Mouse (Mus musculus) brain, embryonic 14.5 days (tissue): ENCODE results near the gene Nbea. TPM values are rescaled to one million over a fixed set of nuclear protein-coding genes. Genes with fewer than 3 reads are reported as not detected.

Experiments used
- DNase-seq: peaks from one replicate; pipeline ENCODE4 v3.0.0-alpha.2; 2011; ENCODE audit warnings: low read depth
- CTCF ChIP-seq: fragments of 200-500 bp; IDR thresholded peaks from 2 replicates; pipeline ENCODE4 v1.5.1; 2012; ENCODE audit warnings: inconsistent platforms, mild to moderate bottlenecking, moderate library complexity, borderline replicate concordance; ENCODE audit not compliant: insufficient read depth, insufficient read length; ENCODE audit errors: extremely low read depth
- POLR2A ChIP-seq: fragments of 200-500 bp; IDR thresholded peaks from 2 replicates; pipeline ENCODE4 v1.6.1; 2012; ENCODE audit warnings: mild to moderate bottlenecking, inconsistent platforms, borderline replicate concordance; ENCODE audit not compliant: poor library complexity, insufficient read depth, insufficient read length, severe bottlenecking; ENCODE audit errors: extremely low read depth
- polyA plus RNA-seq: library from polyadenylated mRNA; depleted of rRNA; stranded (reverse); fragments of >200 nt; gene quantifications from 2 replicates; pipeline ENCODE4 v1.2.3, GENCODE M21; 2012

Gene Nbea
- polyA plus RNA-seq, 1 experiment: 156 TPM

GRCm38 (mm10) chr3:55752558-55752957, 430.9 kb downstream of the Nbea start:
- TF ChIP-seq POLR2A (no peak), CTCF (0 out of 2 replicates have a peak, but pooled peaks have one; percentile 4)
- no peak for DNase-seq

GRCm38 (mm10) chr3:55751363-55751762, 432.1 kb downstream of the Nbea start:
- no peak for TF ChIP-seq POLR2A
- peak; percentile 91 for DNase-seq

GRCm38 (mm10) chr3:55750445-55751065, 432.9 kb downstream of the Nbea start:
- TF ChIP-seq POLR2A (no peak), CTCF (no peak)
- DNase-seq: peak; percentile 79

GRCm38 (mm10) chr3:55743885-55744284, 439.6 kb downstream of the Nbea start:
- DNase-seq: no peak
- TF ChIP-seq POLR2A: no peak
- TF ChIP-seq CTCF: no peak

GRCm38 (mm10) chr3:55742654-55743053, 440.8 kb downstream of the Nbea start:
- TF ChIP-seq CTCF (no peak), POLR2A (no peak)
- DNase-seq: peak; percentile 64

GRCm38 (mm10) chr3:55742218-55742617, 441.3 kb downstream of the Nbea start:
- peak; percentile 48 for DNase-seq
- no peak for TF ChIP-seq POLR2A
- no peak for TF ChIP-seq CTCF

GRCm38 (mm10) chr3:55741428-55741827, 442.1 kb downstream of the Nbea start:
- no peak for TF ChIP-seq CTCF
- DNase-seq: peak; percentile 85

- no peak for TF ChIP-seq POLR2A
- no peak for TF ChIP-seq CTCF
- DNase-seq: no peak
These were observed 449.8 kb downstream of the Nbea start for GRCm38 (mm10) chr3:55733665-55734064.

- DNase-seq: no peak
- TF ChIP-seq CTCF: no peak
These were observed 453.0 kb downstream of the Nbea start for GRCm38 (mm10) chr3:55730549-55730948.

GRCm38 (mm10) chr3:55730142-55730541, 453.4 kb downstream of the Nbea start:
- TF ChIP-seq POLR2A: no peak
- TF ChIP-seq CTCF: no peak
- no peak for DNase-seq

- peak; percentile 86 for DNase-seq
- no peak for TF ChIP-seq CTCF
- TF ChIP-seq POLR2A: no peak
These were observed 469.2 kb downstream of the Nbea start for GRCm38 (mm10) chr3:55714260-55714659.

GRCm38 (mm10) chr3:55713856-55714255, 469.6 kb downstream of the Nbea start:
- TF ChIP-seq CTCF (no peak), POLR2A (no peak)
- DNase-seq: peak; percentile 24
